Mouse (Mus musculus) midbrain, postnatal 0 days (tissue): ENCODE data around the gene Sorl1. TPM values are rescaled to one million over a fixed set of nuclear protein-coding genes. Genes with fewer than 3 reads are reported as not detected.

ENCODE experiments used
- ATAC-seq: fragments of 200-750 bp; cut with Nextera tagmentation; 2 replicates; pipeline ENCODE4 v1.8.0; 2017; ENCODE audit warnings: moderate number of reproducible peaks, mild to moderate bottlenecking, moderate TSS enrichment, moderate library complexity; ENCODE audit not compliant: low FRiP score
- DNase-seq: peaks from one replicate; pipeline ENCODE4 v3.0.0-alpha.2; 2015; ENCODE audit warnings: low spot score
- H3K27ac ChIP-seq: fragments of 300-500 bp; sonication (generic); 2 replicates; pipeline ENCODE4 v1.5.1; 2014; ENCODE audit warnings: low read depth, mild to moderate bottlenecking, low read length, mixed read lengths
- H3K27me3 ChIP-seq: fragments of 300-500 bp; sonication (generic); 2 replicates; pipeline ENCODE4 v1.6.1; 2014; ENCODE audit warnings: low read length, control low read depth, mixed read lengths; ENCODE audit not compliant: insufficient read depth
- H3K36me3 ChIP-seq: fragments of 300-500 bp; sonication (generic); 2 replicates; pipeline ENCODE4 v1.6.1; 2014; ENCODE audit warnings: low read length, control low read depth, mixed read lengths; ENCODE audit not compliant: insufficient read depth
- H3K4me1 ChIP-seq: fragments of 300-500 bp; sonication (generic); 2 replicates; pipeline ENCODE4 v1.6.1; 2014; ENCODE audit warnings: mild to moderate bottlenecking, control low read depth, antibody characterized with exemption, low read length, mixed read lengths; ENCODE audit not compliant: insufficient read depth
- H3K4me2 ChIP-seq: fragments of 300-500 bp; sonication (generic); 2 replicates; pipeline ENCODE4 v1.6.1; 2014; ENCODE audit warnings: low read depth, mild to moderate bottlenecking, low read length, mixed read lengths; ENCODE audit not compliant: poor library complexity, severe bottlenecking
- H3K4me3 ChIP-seq: fragments of 300-500 bp; sonication (generic); 2 replicates; pipeline ENCODE4 v1.5.1; 2014; ENCODE audit warnings: low read depth, mild to moderate bottlenecking, low read length, moderate library complexity
- H3K9ac ChIP-seq: fragments of 300-500 bp; sonication (generic); replicated peaks from 2 replicates; pipeline ENCODE4 v1.6.1; 2014; ENCODE audit warnings: mild to moderate bottlenecking, low read length, moderate library complexity, mixed read lengths; ENCODE audit not compliant: poor library complexity, severe bottlenecking
- H3K9me3 ChIP-seq: fragments of 300-500 bp; sonication (generic); 2 replicates; pipeline ENCODE4 v1.6.1; 2016; ENCODE audit warnings: low read length, control low read depth
- CTCF ChIP-seq: IDR thresholded peaks from 2 replicates; pipeline ENCODE4 v1.5.1; 2016; ENCODE audit warnings: antibody characterized with exemption, mild to moderate bottlenecking
- WGBS: fragments of 180-500 bp; shearing (Covaris S2); extraction: QIAGEN DNeasy Blood & Tissue Kit; methylation state at CpG from one replicate; pipeline ENCODE4 v1.1.7; 2014; 5-methylcytosine and 5-hydroxymethylcytosine counted together
- polyA plus RNA-seq: library from polyadenylated mRNA; unstranded; fragments of >200 nt; fragmentation: Nextera tagmentation; extraction: Ambion mirVana; gene quantifications from 2 replicates; pipeline ENCODE4 v1.2.1, GENCODE M21; 2015
- total RNA-seq: library from RNA; depleted of rRNA; stranded (reverse); fragments of >200 nt; gene quantifications from 2 replicates; pipeline ENCODE4 v1.2.3, GENCODE M21; 2014

Gene Sorl1
- total and polyA plus RNA-seq, 2 experiments from 2014 or later: 7.1 to 24.8 TPM

DNA sequence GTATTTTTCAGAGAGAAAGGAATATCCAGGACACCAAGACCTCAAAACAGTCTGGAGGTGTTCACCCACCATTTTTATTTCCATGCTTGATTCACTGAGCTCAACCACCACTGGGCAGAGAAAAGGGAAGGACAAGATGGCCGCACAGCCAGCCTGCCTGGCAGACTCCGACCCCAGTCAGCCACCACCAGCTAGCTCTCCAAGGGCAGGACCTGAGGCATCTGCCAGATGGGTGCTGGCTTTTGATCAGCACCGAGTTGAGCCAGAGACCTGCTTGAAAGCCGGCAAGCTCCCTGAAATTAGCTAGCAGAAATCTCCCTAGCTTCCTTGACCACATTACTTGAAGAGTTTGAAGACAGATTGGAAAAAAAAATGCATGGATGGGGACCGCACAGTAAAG, 174.6 kb downstream of the Sorl1 start:
- H3K4me3 ChIP-seq: no peak overlapping the region
- no peaks in the 10 kb centered on the region for H3K27me3 ChIP-seq
- no peak for DNase-seq
- H3K4me1 ChIP-seq: peaks cover 21% of the 10 kb centered on the region
- H3K9ac ChIP-seq: peak overlapping the region; percentile 5; the same call in 1 of the 2 replicates
- H3K36me3 ChIP-seq: no peaks in the 10 kb centered on the region
- H3K4me2 ChIP-seq: peak overlapping the region; percentile 62; the same call in 1 of the 2 replicates
- H3K9me3 ChIP-seq: no peaks in the 10 kb centered on the region
- TF ChIP-seq CTCF: no peak
- 47% methylated on average over 5 of the region's 5 CpGs for WGBS
- ATAC-seq: no peak
- peak overlapping the region; percentile 90 for H3K27ac ChIP-seq

DNA sequence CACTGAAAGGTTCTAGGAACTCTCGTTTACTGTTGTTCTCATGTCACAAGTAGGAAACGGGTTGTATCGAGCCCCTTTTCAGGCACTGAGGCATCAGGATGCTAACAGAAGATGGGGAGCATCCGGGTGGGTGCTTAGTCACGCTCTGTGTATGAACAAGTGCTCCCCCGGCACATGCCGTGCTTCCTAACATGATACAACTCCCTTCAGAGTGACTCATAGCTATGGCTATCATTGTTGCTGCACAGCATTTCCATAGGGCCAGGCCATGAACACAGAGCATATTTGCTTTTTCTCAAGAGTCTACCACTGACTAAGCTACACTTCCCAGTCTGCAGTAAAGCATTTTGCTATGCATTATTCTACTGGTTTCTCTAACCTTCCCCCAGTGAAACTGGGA, 179.1 kb downstream of the Sorl1 start:
- ATAC-seq: no peak
- Histone ChIP-seq H3K27me3 (no peaks in the 10 kb centered on the region), H3K4me3 (no peak overlapping the region), H3K4me1 (peaks cover 13% of the 10 kb centered on the region), H3K36me3 (no peaks in the 10 kb centered on the region), H3K27ac (no peak overlapping the region), H3K4me2 (no peak overlapping the region), H3K9me3 (no peaks in the 10 kb centered on the region), H3K9ac (no peak overlapping the region)
- WGBS: 92% methylated on average over 7 of the region's 7 CpGs
- no peak for TF ChIP-seq CTCF
- DNase-seq: no peak

DNA sequence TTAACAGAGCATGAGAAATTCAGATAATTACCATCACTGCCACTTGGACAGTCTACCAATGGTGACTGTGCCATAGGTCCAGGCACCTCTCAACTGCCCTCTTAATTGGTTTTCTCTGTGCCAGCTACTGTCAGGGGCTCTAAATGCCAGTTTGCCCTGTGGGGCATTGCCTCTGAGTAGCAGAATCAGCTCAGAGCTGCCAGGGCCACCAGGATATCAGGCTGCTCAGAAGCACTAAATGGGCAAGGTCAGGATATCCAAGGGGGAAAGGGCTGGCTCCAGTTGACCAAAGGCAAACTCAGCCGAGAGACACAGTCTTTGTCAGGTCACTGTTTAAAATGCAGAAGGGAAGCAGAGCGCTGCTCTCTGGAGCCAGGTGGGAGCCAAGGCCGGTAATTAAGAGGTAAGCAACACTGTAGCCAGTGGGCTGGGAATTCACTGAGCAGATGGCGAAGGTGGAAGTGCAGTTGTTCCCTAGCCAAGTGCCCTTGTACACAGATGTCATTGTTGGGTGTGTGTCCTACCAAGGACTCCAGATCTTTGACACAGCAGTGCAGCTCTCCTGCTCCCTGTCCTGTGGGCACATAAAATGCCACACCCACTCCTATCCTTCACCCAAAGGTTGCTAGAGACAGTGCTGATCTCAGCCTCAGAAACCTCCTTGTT, 181.0 kb downstream of the Sorl1 start:
- H3K4me2 ChIP-seq: no peak overlapping the region
- peak; percentile 20; the same call in 1 of the 2 replicates for ATAC-seq
- WGBS: 55% methylated on average over 4 of the region's 4 CpGs

DNA sequence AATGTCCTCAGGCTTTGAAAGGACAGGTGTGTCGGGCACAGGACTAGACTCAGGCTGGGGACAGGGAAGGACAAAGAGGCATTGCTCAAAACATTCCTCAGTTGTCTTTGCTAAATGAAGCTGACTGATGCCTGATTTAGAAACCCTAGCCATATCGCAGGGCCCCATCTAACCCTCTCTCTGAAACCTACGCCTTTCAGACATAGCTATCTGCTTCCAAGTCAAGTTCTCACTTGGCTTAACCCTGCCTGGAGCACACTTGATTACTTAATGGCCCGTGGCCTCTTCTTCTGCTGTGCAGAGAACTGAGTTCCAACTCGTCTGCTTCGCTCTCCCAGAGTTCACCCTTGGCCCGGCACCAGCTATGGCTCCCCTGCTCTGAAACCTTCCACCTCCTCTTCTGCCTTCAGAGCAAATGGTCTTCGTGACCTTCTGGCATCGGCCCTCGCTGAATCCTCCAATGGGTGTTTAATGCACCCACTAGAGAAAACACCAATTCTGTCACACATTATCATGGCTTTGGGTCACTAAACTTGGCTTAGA, 183.7 kb downstream of the Sorl1 start:
- Histone ChIP-seq H3K27me3 (no peaks in the 10 kb centered on the region), H3K36me3 (no peaks in the 10 kb centered on the region), H3K4me3 (no peak overlapping the region), H3K9me3 (no peaks in the 10 kb centered on the region), H3K4me1 (peaks cover 22% of the 10 kb centered on the region), H3K4me2 (no peak overlapping the region), H3K9ac (no peak overlapping the region), H3K27ac (no peak overlapping the region)
- WGBS: 83% methylated on average over 10 of the region's 10 CpGs
- ATAC-seq: no peak
- no peak for TF ChIP-seq CTCF
- no peak for DNase-seq

More for the DNA sequence above, 181.0 kb downstream of the Sorl1 start:
- Histone ChIP-seq H3K4me1 (peaks cover 13% of the 10 kb centered on the region; the same call in 1 of the 2 replicates), H3K27ac (no peak overlapping the region), H3K36me3 (no peaks in the 10 kb centered on the region), H3K9me3 (no peaks in the 10 kb centered on the region), H3K4me3 (no peak overlapping the region), H3K27me3 (no peaks in the 10 kb centered on the region), H3K9ac (no peak overlapping the region)
- TF ChIP-seq CTCF: no peak
- DNase-seq: peak; percentile 75

DNA sequence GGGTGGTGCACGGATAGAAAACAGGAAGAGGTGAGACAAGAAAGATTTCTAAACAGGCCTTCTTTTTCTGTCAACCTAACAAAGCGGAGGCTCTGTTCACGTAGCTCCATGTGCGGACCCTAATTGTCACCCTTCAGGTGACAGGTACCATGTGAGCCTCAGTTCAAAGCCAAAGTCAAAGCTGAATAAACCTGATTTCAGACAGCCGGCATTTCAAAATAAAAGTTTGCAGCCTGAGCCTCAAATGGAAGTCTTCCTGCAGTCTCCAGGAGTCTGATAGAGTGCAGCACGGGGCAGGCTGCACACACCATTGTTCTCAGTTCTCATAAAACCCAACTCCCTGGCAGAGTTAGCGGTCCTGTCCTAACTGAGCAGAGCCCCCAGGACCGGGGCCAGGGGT, 185.6 kb downstream of the Sorl1 start:
- no peak for TF ChIP-seq CTCF
- H3K36me3 ChIP-seq: no peaks in the 10 kb centered on the region
- 30% methylated on average over 8 of the region's 8 CpGs for WGBS
- no peak overlapping the region for H3K4me2 ChIP-seq
- H3K9me3 ChIP-seq: no peaks in the 10 kb centered on the region
- no peak overlapping the region for H3K4me3 ChIP-seq
- ATAC-seq: no peak
- peak; percentile 44 for DNase-seq
- H3K9ac ChIP-seq: peak overlapping the region; percentile 36; the same call in 1 of the 2 replicates
- H3K27ac ChIP-seq: peak overlapping the region; percentile 78
- H3K4me1 ChIP-seq: peaks cover 28% of the 10 kb centered on the region
- no peaks in the 10 kb centered on the region for H3K27me3 ChIP-seq

DNA sequence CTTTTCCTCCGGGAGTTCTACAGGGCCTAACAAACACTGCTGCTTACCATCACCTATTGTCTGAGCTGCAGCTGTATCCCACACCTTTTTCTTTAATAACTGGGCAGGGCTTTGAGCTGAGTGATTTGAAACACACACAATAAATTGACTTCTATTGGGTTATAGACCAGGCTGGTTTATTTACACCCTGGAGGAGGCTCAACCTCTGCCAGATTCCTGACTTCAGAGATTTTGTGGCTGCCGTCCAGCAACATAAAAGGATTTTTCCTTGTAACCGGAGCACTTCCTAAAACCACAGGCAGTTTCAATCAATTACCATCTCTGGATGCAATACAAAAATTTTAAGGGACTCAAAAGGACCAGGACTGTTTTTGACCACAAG, 186.1 kb downstream of the Sorl1 start:
- DNase-seq: peak; percentile 74
- Histone ChIP-seq H3K27ac (peak overlapping the region; percentile 78), H3K9me3 (no peaks in the 10 kb centered on the region), H3K4me2 (no peak overlapping the region), H3K9ac (peak overlapping the region; percentile 36; the same call in 1 of the 2 replicates), H3K4me3 (no peak overlapping the region), H3K27me3 (no peaks in the 10 kb centered on the region), H3K4me1 (peaks cover 25% of the 10 kb centered on the region), H3K36me3 (no peaks in the 10 kb centered on the region)
- 14% methylated on average over 3 of the region's 3 CpGs for WGBS
- no peak for TF ChIP-seq CTCF
- ATAC-seq: no peak
